Mouse (Mus musculus) MEL-GATA-1-ER (cell line): ENCODE data around the gene Lgr4.
A peak's percentile ranks its signal among the peaks of the same experiment; 100 is the strongest.

Experiments used
- DNase-seq: peaks from one replicate; pipeline ENCODE4 v3.0.0-alpha.2; 2012; ENCODE audit warnings: low read depth; ENCODE audit errors: extremely low read depth

Gene Lgr4

DNA sequence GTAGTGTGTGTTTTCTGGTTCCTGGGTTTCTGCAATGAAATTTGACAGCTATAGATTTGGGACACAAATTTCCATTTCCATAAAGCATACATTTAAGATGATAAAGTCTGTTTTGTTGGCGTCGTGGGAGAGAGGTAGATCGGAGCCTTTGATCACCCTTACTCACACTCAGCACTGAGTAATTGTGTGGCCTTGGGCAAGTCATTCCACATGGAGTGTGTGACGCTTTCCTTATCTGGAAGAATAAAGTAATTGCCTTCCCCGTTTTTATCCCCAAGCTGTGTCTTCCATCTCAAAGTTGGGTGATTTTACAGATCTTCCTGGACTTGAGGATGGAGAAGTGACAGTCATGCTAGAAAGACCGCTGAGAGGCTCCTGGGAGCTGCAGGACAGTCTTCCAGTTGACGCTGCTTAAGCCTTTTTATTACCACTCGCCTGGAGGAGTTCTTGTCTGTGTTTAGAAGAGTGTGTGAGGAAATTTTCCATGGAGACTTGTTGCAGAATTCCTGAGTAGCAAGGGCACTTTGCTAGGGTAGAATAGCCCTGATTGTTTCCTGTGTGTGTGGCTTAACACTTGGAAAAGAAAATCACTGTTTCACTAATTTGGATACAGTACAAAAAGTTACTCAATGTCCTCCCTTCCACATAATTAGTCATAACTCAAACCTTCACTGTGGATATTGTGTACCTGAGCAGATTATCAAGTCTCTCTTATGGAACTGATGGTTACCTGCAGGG is 4.0 kb downstream of the Lgr4 start:
- no peak for DNase-seq

DNA sequence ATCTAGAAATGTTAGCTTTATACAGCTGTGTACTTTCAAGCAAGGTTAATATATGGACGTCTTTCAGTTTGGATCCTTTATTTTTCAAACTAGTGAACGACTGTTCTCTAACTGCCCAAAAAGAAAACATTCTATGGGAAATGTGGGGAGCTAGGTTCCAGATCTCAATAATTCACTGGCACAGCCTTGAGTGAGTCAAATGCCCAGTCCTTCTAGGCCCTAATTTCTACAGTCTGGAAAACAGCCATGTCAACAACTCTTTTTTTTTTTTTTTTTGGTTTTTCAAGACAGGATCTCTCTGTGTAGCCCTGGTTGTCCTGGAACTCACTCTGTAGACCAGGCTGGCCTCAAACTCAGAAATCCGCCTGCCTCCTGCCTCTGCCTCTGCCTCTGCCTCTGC is 4.9 kb downstream of the Lgr4 start:
- DNase-seq = no peak

DNA sequence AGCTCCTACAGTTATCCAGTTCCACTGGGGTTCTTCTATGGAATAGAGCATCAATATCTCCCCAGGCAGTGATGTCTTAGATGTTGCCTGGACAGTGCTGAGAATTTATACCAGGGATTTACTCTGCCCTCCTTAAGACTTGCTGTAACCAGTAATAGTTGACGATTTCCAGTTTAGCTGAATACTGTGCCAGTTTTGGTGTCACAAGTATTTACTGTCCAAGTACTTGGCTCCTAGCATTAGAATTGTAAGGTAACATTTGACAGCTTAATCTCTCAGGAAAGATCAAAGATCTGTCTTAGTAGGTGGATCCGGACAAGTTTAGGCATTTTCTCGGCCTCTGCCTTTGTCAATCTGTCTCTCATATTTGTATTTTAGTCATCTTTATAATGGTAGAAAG is 5.6 kb downstream of the Lgr4 start:
- no peak for DNase-seq

DNA sequence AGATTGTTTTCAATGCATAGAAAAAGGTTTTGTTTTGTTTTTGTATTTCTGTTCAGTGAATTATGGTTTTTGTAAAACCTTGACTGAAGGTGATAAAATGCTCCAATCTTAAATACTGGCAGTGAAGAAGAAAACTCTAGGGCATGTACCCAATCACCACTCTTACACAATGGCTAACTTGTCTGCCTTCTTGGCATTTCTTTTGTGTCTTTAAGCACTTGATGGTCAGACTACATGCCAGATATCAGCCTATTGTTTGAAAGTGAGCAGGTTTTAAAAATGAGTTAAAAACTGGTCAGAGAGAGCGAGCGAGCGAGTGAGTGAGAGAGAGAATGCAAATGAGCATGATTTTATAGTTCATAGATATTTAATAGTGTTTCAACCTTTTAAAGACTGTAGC is 6.5 kb downstream of the Lgr4 start:
- DNase-seq = no peak

DNA sequence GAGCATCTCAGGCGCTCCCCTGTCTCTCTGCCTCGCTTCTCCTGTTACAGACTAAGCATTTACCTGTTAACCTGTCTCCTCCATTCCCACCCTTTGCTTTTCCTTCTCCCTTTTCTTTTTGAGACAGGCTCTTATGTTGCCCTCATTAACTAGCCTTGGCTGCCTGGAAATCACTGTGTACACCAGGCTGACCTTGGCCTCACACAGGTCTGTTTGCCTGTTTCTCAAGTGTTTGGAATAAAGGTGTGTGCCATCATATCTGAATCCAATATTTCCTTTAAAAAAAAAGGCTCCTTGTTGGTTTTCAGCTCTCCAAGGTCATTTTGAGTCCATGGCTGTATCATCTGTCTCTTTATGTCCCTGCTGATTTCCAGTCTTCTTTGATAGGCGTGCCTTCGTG is 9.5 kb downstream of the Lgr4 start:
- DNase-seq = no peak

DNA sequence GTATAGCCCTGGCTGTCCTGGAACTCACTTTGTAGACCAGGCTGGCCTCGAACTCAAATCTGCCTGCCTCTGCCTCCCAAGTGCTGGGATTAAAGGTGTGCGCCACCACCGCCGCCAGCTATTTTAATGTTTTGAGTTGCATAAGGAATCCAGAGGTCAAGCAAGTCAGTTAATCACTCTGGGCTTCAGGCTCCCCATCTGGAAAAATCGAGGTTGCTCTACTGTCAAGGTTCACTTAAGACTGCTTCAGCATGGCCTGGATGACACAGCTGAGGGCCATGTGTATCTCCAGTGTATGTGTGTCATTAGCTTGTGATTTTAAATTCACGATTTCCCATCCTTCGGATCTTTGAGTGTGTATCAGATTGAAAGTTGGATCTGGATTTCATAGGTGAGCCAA is 10.0 kb downstream of the Lgr4 start:
- DNase-seq = no peak

DNA sequence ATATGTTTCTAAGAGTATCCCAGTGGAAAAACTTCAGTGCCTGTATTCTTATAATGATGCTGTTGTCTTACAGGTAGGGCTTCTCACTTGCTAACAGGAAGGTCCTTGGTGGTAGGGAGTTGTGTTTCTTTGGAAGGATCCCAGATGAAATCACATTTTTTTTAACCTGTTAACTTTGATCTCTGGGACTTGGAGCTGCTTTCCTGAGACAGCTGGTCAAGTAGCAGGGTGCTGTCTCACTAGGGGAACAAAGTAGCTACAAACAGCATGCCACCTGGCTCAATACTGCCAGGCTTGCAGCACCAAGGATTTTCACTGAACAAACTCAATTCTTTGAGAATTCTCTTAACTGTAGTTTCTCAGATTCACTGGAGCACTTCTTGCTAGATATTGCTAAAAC is 10.4 kb downstream of the Lgr4 start:
- no peak for DNase-seq

DNA sequence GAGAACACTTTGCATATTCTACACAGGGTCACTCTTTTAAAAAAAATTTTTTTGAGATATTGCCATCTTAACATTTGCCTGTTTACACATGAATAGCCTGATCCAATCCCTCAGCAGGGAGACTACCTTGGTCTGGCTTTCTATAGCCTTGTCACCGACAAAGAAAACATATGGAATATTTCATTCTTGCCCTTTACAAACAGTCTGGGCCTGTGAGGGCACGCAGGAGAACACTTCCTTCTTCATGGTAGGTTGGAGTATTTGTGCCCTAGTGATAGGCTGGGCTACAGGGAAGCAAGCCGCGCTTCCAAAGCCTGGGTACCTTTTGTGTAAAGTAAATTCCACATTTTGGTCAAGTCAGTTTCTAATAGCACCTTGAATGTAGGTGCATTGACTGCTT is 11.3 kb downstream of the Lgr4 start:
- DNase-seq = no peak

DNA sequence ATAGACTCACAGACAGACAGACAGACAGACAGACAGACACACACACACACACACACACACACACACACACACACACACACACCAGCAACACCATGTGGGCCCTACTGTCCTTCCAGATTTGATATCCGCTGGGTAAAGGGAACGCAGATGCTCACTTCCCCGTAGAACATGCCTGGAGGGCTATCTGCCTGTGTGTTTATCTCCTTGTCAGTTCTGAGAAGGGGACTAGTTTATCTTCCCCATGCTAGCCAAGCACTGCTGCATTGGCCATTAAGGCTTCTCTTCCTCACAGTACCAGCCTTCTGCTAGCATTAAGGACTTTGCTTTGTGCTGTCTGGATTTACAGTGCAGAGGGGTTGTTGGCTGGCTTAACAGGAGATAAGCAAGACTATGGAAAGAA is 11.8 kb downstream of the Lgr4 start:
- DNase-seq = peak; percentile 44

DNA sequence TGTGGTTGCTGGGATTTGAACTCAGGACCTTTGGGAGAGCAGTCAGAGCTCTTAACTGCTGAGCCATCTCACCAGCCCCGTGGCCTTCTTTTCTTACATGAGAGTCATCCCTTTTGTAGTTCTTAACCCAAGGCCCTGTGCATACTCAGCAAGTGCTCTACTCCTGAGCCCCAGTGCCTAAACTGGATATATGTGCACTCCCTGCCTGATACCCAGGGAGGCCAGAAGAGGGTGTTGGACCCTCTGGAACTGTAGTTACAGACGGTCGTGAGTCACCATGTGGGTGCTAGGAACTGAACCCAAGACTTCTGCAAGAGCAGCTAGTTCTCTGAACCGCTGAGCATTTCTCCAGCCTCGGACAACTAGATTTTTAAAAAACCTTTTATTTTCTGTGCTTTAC is 12.9 kb downstream of the Lgr4 start:
- DNase-seq = no peak

DNA sequence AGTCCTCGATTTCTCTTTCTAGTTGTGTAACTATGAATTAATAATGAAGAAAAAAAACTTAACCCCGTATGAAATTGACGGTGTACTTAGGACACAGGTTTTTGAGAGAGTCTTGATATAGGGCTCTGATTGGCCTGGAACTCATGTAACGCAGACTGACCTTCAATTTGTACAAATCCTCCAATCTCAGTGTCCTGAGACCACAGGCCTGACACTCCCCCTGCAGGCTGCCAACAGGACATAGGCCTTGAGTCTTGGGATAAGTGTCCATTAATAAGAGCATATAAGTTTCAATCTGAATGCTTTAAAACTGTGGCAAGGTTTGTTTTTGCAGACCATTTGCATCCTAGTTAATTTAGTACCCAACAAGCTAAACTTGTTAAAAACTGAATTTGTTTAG is 13.3 kb downstream of the Lgr4 start:
- no peak for DNase-seq

DNA sequence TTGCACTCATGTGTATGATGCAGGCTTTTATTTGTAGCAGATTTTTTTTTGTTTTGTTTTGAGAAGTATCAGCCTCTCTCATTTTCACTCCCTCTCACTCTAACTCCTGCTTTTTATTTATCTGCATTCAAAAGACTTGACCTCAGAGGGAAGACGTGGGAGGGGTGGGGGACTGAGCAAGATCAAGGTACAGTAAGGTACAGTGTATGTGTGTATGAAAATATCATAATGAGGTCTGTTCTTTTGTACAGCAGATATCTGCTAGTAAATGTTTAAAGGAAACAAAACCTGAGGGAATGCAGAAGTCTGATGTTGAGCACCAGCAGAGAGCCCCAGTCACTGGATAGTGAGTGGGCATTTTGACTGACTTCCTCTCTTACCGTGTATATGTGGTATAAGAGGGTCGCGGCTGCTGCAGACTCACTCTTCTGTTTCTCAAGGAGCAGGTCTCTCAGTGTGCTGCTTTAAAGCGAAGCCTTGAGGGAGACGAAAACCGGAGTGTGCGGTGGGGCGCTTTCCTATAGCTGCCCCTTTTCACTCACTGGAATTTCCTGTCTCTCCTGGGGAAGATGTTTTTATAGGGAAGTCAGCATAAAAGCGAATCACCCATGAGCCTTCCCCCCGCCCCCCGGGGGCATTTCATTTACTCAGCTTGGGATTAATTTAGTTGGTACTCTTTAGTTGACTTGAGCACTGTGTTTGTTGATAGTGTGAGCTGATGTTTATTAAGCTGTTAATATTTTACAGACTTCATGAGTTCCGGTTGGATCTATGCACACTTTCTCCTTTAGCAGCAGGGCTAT is 14.7 kb downstream of the Lgr4 start:
- no peak for DNase-seq

DNA sequence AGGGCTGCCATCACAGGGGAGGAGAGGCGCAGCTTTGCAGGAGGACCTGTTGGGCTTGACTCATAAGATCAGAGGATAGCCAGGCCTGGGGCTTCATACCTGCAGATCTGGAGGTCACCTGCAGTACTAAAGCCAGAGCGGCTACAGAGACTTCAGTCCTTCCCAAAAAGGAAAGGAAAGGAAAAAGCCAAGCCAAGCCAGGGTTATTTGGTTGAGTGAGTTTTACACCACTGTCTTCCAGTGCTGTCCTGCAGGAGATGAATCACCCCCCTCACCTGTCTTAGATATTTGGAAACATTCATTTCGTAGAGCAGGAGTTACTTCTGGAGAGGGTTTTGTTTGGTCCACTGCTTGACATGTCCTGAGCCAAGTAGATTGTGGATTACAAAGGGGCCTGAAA is 15.7 kb downstream of the Lgr4 start:
- no peak for DNase-seq

DNA sequence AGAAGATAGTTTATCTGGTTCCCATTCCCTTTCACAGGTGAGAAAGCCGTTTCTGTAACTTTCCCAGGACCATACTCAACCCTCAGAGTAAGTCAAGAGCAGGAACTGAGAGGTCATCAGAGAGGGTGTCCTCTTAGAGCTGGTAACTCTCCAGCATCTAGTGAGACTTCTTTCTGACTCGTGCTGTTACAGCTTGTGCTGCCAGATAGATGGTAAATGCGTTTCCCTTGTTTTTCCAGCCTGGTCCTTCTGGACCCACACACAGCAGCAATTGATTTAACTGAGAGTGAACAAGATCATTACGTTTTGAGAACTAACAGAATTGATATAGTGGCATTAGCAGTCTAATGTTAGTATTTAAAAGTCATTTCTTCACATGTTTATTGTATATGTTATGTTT is 16.6 kb downstream of the Lgr4 start:
- DNase-seq = no peak

DNA sequence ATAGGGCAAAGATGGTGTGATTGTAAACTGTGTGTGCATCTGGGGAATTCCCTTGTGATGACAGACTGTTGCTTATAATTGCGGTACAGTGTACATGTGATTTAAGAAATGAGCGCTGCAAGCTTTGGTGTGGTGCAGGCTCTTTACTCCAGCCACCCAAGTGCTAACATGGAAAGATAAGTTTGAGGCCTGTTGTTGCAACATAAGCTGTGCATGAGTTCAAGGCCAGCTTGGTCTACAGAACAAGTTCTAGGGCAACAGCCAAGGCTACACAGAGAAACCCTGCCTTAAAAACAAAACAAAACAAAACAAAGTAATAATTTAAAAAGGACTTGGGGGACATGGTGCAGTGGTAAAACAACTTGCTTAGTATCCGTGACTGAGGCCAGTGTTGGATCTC is 17.7 kb downstream of the Lgr4 start:
- no peak for DNase-seq

DNA sequence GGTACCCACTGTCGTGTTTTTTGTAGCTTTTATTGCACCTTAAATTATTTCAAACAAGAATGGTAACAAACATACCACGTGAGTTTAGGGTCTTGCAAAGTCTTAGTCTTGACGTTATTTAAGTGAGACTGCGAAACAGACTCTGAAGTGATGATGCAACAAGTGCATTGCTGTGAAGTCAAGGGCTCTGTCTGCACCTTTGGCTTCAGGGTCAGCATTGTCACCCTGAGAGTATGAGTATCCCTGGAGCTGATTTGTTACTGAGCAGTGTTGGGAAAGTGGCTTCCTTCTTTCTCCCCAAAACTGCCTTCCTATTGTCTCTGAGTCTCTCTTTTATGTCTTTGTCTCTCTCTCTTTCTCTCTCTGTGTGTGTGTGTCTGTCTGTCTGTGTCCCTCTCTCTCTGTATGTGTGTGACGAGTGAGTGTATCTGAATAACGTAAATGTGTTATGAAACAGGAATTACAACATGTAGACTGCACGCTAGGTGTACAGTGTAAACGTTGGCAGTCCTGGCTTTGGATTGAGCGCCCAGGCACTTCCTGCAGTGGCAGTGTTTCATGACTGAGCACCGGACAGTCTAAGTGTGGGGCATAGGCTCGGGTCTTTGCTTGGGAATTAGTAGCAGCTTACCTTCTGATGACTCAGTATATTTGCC is 18.4 kb downstream of the Lgr4 start:
- no peak for DNase-seq

DNA sequence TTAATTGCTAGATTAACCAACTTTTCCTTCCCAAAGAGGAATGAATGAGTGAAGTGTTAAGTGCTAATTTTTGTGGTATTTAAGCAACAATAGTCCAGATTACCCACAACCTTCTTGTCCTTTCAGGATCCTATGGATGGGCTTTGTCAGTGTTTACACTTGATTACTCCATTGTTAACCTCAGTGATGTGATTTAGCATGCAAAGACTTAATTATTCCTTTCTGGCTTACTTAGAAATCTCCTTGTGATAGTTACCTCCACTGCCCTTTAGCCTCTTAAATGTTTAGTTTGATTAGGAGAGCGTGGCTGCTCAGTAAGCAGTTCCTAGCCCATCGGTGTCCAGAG is 18.9 kb downstream of the Lgr4 start:
- DNase-seq = no peak

DNA sequence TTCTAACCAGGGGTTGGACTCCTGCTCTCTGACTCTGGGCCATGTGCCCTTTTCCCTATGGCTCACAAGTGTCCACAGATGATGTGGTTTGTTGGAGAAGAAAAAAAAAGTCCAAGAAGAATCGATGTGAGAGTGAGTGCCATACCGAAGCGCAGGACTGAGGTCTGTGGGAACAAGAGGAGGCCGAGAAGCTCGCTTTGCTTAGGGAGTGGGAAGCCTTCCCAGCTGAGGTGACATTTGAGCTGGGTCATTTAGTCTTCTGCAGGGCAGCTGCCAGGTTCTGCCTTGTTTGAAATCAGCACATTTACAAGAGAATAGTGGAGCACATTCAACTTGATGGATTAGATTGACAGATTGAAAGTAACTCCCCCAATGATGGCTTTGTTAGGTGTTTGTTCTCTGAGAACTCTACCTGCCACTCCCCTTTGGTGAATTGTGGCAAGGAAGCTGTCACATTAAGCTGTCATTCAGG is 24.6 kb downstream of the Lgr4 start:
- DNase-seq = no peak

DNA sequence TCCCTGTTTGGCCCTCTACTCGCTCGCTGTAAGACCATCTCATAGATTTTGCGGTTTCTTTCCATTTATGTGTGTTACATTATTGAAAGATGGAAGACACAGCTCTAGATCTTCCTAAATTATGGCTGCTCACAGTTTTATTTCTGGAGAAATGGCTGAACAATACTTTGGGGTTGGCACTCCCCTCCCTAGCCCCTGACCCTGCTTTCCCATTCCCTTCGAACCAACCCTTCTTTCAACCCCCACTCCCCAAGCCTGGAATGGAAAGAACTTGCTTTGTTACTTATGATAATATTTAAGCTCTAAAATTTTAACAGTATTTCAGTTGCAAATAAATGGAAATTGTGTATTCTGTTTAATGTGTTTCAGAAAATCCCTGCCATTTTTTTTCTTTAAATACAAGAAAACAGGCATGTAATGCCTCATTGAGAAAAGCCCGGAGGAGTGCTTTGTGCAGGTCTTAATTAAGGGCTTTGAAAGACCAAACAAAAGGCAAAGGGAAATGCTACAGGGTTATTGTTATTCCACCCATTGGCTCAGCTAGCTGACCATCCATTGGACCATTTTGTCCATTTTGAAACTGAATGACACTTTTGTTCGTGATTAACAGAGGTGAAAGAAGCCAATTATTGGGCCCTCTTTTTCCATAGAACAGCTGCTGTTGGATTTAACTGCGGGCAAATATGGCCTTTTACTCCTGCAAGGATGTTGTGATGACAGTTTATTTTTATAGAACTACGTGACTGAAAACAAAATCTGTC is 25.5 kb downstream of the Lgr4 start:
- no peak for DNase-seq

DNA sequence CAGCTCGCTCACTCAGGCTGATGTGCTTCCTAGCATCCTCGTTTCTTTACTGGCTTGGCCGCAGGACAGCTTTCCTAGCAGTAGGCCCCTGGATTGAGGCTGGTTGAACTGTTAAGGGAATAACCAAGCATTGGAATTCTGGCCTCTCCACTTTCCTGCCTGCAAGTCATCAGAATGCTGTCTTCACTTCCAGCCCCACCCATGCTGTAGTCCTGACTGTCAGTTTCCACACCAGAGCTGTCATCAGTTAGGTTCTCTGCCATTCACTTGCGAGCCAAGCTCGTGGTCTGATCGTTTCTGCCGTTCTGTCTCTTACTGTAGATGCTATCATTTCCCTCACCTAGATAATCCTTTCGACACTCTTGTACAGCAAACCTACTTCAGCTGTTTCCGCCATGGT is 27.5 kb downstream of the Lgr4 start:
- no peak for DNase-seq

DNA sequence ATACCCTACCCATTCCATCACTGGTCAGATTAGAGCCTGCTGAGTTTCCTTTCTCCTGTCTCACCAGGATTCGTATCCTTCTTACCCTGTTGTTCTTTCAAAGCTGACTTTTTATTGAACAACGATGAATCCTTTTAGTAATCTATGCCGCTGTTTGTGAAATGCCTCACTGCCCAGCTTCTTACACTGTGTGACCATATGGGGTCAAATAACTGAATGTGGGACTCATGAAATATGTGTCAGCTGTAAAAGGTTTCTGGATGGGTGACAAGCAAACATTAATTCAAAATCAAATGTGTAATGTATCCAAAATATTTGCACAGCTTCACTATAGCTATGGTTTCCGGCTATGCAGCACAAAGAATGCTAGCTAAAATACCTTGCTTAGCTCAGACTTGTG is 28.1 kb downstream of the Lgr4 start:
- no peak for DNase-seq

DNA sequence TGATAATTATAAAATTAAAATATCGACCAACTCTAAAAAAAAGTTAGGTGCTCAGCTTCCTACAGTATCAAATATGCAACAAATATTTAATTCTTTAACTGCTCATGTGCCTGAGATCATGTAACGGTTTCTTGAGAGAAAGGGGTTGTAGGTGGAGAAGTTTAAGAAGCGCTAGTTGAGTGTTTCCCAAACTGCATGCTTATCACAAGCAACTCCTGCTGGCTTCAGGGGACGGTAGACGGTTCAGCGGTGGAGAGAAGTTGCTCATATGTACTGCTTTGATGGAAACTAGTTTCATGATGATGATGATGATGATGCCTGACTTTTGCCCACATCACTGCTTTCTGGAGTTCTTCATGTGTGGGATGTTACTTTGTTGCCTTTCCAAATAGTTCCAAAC is 29.0 kb downstream of the Lgr4 start:
- DNase-seq = no peak
